Mouse (Mus musculus): ENCODE results near the gene Zfp219. TPM values are rescaled to one million over a fixed set of nuclear protein-coding genes. Genes with fewer than 3 reads are reported as not detected.

Zfp219 gene
- polyA plus RNA-seq, 1 experiment from 2014 or later = 32.3 TPM

GRCm38 (mm10) chr14:52009361-52009760 is 11.2 kb downstream of the Zfp219 start:
- ATAC-seq (ENCODE audit: low read depth) = no peak
- Histone ChIP-seq H3K27ac (replicated peaks) (peak overlapping the region; percentile 98), H3K9me3 (no peaks in the 10 kb centered on the region), H3K9ac (peak overlapping the region; percentile 62), H3K4me1 (replicated peaks) (peaks cover 87% of the 10 kb centered on the region), H3K27me3 (no peaks in the 10 kb centered on the region), H3K4me3 (peak overlapping the region; percentile 37), H3K36me3 (peaks cover 48% of the 10 kb centered on the region), H3K4me2 (peak overlapping the region; percentile 72)
- WGBS = 46% methylated on average over 26 of the region's 26 CpGs

GRCm38 (mm10) chr14:52008321-52009203 is 12.0 kb downstream of the Zfp219 start:
- WGBS = 55% methylated on average over 38 of the region's 38 CpGs
- H3K4me3 ChIP-seq = peak overlapping the region; percentile 37
- H3K4me1 ChIP-seq (replicated peaks) = peaks cover 93% of the 10 kb centered on the region
- peak overlapping the region; percentile 98; the same call in 1 of the 2 replicates for H3K27ac ChIP-seq (replicated peaks)
- H3K9me3 ChIP-seq = no peaks in the 10 kb centered on the region
- peak overlapping the region; percentile 72 for H3K4me2 ChIP-seq
- H3K36me3 ChIP-seq = peaks cover 52% of the 10 kb centered on the region
- H3K27me3 ChIP-seq = no peaks in the 10 kb centered on the region
- peak; percentile 2; the same call in 1 of the 2 replicates for ATAC-seq (ENCODE audit: low read depth)
- peak overlapping the region; percentile 62 for H3K9ac ChIP-seq

GRCm38 (mm10) chr14:52006771-52007170 is 13.8 kb downstream of the Zfp219 start:
- WGBS = 95% methylated on average over 23 of the region's 23 CpGs
- peaks cover 70% of the 10 kb centered on the region for H3K36me3 ChIP-seq
- no peaks in the 10 kb centered on the region for H3K9me3 ChIP-seq
- H3K27ac ChIP-seq (replicated peaks) = peak overlapping the region; percentile 18; the same call in 1 of the 2 replicates
- no peak overlapping the region for H3K4me2 ChIP-seq
- no peaks in the 10 kb centered on the region for H3K27me3 ChIP-seq
- no peak overlapping the region for H3K9ac ChIP-seq
- no peak overlapping the region for H3K4me3 ChIP-seq
- peaks cover 82% of the 10 kb centered on the region for H3K4me1 ChIP-seq (replicated peaks)
- no peak for ATAC-seq (ENCODE audit: low read depth)

GRCm38 (mm10) chr14:52006241-52006640 is 14.3 kb downstream of the Zfp219 start:
- peak overlapping the region; percentile 18; the same call in 1 of the 2 replicates for H3K27ac ChIP-seq (replicated peaks)
- no peaks in the 10 kb centered on the region for H3K9me3 ChIP-seq
- no peak overlapping the region for H3K9ac ChIP-seq
- no peak overlapping the region for H3K4me3 ChIP-seq
- H3K4me2 ChIP-seq = no peak overlapping the region
- no peaks in the 10 kb centered on the region for H3K27me3 ChIP-seq
- H3K4me1 ChIP-seq (replicated peaks) = peaks cover 76% of the 10 kb centered on the region
- H3K36me3 ChIP-seq = peaks cover 72% of the 10 kb centered on the region
- WGBS = 79% methylated on average over 8 of the region's 8 CpGs
- no peak for ATAC-seq (ENCODE audit: low read depth)

GRCm38 (mm10) chr14:52005616-52006015 is 14.9 kb downstream of the Zfp219 start:
- no peak overlapping the region; the same call in 1 of the 2 replicates for H3K27ac ChIP-seq (replicated peaks)
- ATAC-seq (ENCODE audit: low read depth) = no peak
- H3K27me3 ChIP-seq = no peaks in the 10 kb centered on the region
- H3K4me2 ChIP-seq = no peak overlapping the region
- no peak overlapping the region; the same call in 1 of the 2 replicates for H3K9ac ChIP-seq
- peaks cover 78% of the 10 kb centered on the region for H3K36me3 ChIP-seq
- WGBS = 74% methylated on average over 6 of the region's 6 CpGs
- no peaks in the 10 kb centered on the region for H3K9me3 ChIP-seq
- peaks cover 70% of the 10 kb centered on the region for H3K4me1 ChIP-seq (replicated peaks)
- no peak overlapping the region for H3K4me3 ChIP-seq

GRCm38 (mm10) chr14:52005141-52005540 is 15.4 kb downstream of the Zfp219 start:
- Histone ChIP-seq H3K9me3 (no peaks in the 10 kb centered on the region), H3K27ac (replicated peaks) (peak overlapping the region; percentile 85), H3K4me3 (no peak overlapping the region), H3K9ac (peak overlapping the region; percentile 51), H3K4me1 (replicated peaks) (peaks cover 65% of the 10 kb centered on the region), H3K36me3 (peaks cover 82% of the 10 kb centered on the region), H3K4me2 (no peak overlapping the region), H3K27me3 (no peaks in the 10 kb centered on the region)
- ATAC-seq (ENCODE audit: low read depth) = no peak
- WGBS = 65% methylated on average over 7 of the region's 7 CpGs

- Histone ChIP-seq H3K27me3 (no peaks in the 10 kb centered on the region), H3K4me2 (peak overlapping the region; percentile 45), H3K36me3 (peaks cover 86% of the 10 kb centered on the region), H3K4me1 (replicated peaks) (peaks cover 54% of the 10 kb centered on the region), H3K9me3 (no peaks in the 10 kb centered on the region), H3K4me3 (peak overlapping the region; percentile 15; the same call in 1 of the 2 replicates), H3K9ac (peak overlapping the region; percentile 60), H3K27ac (replicated peaks) (peak overlapping the region; percentile 85)
- ATAC-seq (ENCODE audit: low read depth) = peak; percentile 83
- 13% methylated on average over 16 of the region's 16 CpGs for WGBS
Observed at GRCm38 (mm10) chr14:52003981-52004495, 16.5 kb downstream of the Zfp219 start.

GRCm38 (mm10) chr14:51997483-51997882 is 23.1 kb downstream of the Zfp219 start:
- Histone ChIP-seq H3K27me3 (no peaks in the 10 kb centered on the region), H3K4me3 (no peak overlapping the region), H3K36me3 (peaks cover 92% of the 10 kb centered on the region), H3K27ac (replicated peaks) (no peak overlapping the region), H3K9ac (no peak overlapping the region), H3K4me2 (no peak overlapping the region), H3K4me1 (replicated peaks) (no peaks in the 10 kb centered on the region), H3K9me3 (no peaks in the 10 kb centered on the region)
- 92% methylated on average over 14 of the region's 14 CpGs for WGBS
- no peak for ATAC-seq (ENCODE audit: low read depth)

GRCm38 (mm10) chr14:51996866-51997265 is 23.7 kb downstream of the Zfp219 start:
- WGBS = 72% methylated on average over 17 of the region's 17 CpGs
- Histone ChIP-seq H3K36me3 (peaks cover 92% of the 10 kb centered on the region), H3K4me3 (no peak overlapping the region), H3K9me3 (no peaks in the 10 kb centered on the region), H3K4me2 (no peak overlapping the region), H3K9ac (no peak overlapping the region), H3K27ac (replicated peaks) (no peak overlapping the region), H3K4me1 (replicated peaks) (no peaks in the 10 kb centered on the region), H3K27me3 (no peaks in the 10 kb centered on the region)
- ATAC-seq (ENCODE audit: low read depth) = no peak

- Histone ChIP-seq H3K9me3 (no peaks in the 10 kb centered on the region), H3K36me3 (peaks cover 94% of the 10 kb centered on the region), H3K4me1 (replicated peaks) (no peaks in the 10 kb centered on the region), H3K27me3 (no peaks in the 10 kb centered on the region), H3K27ac (replicated peaks) (no peak overlapping the region), H3K9ac (no peak overlapping the region), H3K4me3 (no peak overlapping the region), H3K4me2 (no peak overlapping the region)
- WGBS = 89% methylated on average over 13 of the region's 13 CpGs
- ATAC-seq (ENCODE audit: low read depth) = no peak
Observed at GRCm38 (mm10) chr14:51996231-51996841, 24.2 kb downstream of the Zfp219 start.

GRCm38 (mm10) chr14:51995219-51995871 is 25.2 kb downstream of the Zfp219 start:
- H3K4me3 ChIP-seq = no peak overlapping the region
- peaks cover 96% of the 10 kb centered on the region for H3K36me3 ChIP-seq
- 84% methylated on average over 12 of the region's 12 CpGs for WGBS
- H3K4me1 ChIP-seq (replicated peaks) = no peaks in the 10 kb centered on the region
- no peak overlapping the region for H3K9ac ChIP-seq
- no peaks in the 10 kb centered on the region for H3K27me3 ChIP-seq
- no peak for ATAC-seq (ENCODE audit: low read depth)
- no peak overlapping the region for H3K4me2 ChIP-seq
- no peaks in the 10 kb centered on the region for H3K9me3 ChIP-seq
- no peak overlapping the region for H3K27ac ChIP-seq (replicated peaks)

All from neural tube, embryonic 13.5 days (tissue).